Mouse (Mus musculus) lung, adult 2 months (tissue): ENCODE measurements around the gene Uhrf1bp1.

Experiments used
- CTCF ChIP-seq: fragments of 200-500 bp; IDR thresholded peaks from 2 replicates; pipeline ENCODE4 v1.5.1; 2011; ENCODE audit warnings: mild to moderate bottlenecking, low read length, control low read depth; ENCODE audit not compliant: insufficient read depth
- POLR2A ChIP-seq: fragments of 200-500 bp; IDR thresholded peaks from 2 replicates; pipeline ENCODE4 v1.6.1; 2011; ENCODE audit warnings: low read depth, mild to moderate bottlenecking, control low read depth, low read length, borderline replicate concordance; ENCODE audit errors: extremely low read depth

DNA sequence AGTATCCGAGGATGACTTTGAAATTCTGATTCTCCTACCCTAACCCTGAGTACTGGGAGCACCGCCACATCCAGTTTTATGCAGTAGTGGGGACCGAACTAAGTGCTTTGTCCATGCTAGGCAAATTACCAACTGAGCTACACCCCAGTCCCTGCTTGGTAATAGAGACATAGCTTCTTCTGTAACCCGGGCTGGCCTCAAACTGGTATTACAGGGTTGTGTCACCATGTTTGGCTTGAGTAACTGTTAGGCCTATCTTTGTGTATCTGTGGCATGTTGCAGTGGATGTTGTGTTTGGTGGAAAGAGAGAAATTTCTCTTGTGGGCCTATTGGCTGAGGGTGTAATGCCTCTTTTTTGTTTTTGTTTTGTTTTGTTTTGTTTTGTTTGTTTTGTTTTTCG, 74.0 kb downstream of the Uhrf1bp1 start:
- TF ChIP-seq CTCF (no peak), POLR2A (no peak)
